Mouse (Mus musculus): ENCODE data around the gene Col2a1. TPM values are rescaled to one million over a fixed set of nuclear protein-coding genes. Genes with fewer than 3 reads are reported as not detected.

Col2a1 gene
- polyA plus RNA-seq, 1 experiment from 2014 or later: 431 TPM

DNA sequence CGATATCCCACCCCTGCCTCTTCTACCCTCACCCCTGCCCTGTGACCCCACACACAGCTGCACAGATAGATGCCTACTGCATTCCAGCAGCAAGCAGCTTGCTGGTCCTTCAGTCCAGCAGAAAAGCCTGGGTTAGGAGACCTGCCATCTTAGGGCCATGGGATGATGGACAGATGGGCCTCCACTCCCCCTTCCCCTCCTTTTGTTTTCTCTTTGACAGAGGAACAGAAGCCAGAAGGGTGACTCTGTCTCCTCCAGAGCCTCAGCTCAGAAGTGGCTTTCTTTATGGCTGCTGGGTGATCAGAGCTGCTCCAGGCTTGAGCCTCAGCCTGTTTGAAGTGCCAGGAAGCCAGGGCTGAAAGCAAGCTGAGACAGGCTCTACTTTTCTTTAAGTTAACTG is 15.0 kb downstream of the Col2a1 start:
- Histone ChIP-seq H3K27ac (peak overlapping the region; percentile 94), H3K9me3 (no peaks in the 10 kb centered on the region), H3K4me2 (no peak overlapping the region), H3K4me1 (replicated peaks) (peaks cover 53% of the 10 kb centered on the region), H3K4me3 (replicated peaks) (no peak overlapping the region), H3K9ac (replicated peaks) (0 out of 2 replicates have a peak overlapping the region, but pooled peaks have one; percentile 27), H3K27me3 (no peaks in the 10 kb centered on the region), H3K36me3 (peaks cover 82% of the 10 kb centered on the region)
- WGBS: 28% methylated on average over 1 of the region's 1 CpGs
- no peak for ATAC-seq (ENCODE audit: insufficient number of reproducible peaks, insufficient read depth, low FRiP score, low TSS enrichment, low read depth)

- no peaks in the 10 kb centered on the region for H3K4me1 ChIP-seq (replicated peaks)
- H3K4me3 ChIP-seq (replicated peaks): no peak overlapping the region
- H3K27me3 ChIP-seq: no peaks in the 10 kb centered on the region
- H3K9me3 ChIP-seq: 0 out of 2 replicates have a peak, but pooled peaks cover 7% of the 10 kb centered on the region
- no peak for ATAC-seq (ENCODE audit: insufficient number of reproducible peaks, insufficient read depth, low FRiP score, low TSS enrichment, low read depth)
- peaks cover 100% of the 10 kb centered on the region for H3K36me3 ChIP-seq
- WGBS: 86% methylated on average over 6 of the region's 6 CpGs
- no peak overlapping the region for H3K27ac ChIP-seq
- H3K9ac ChIP-seq (replicated peaks): no peak overlapping the region
- no peak overlapping the region for H3K4me2 ChIP-seq
Observed at GRCm38 (mm10) chr15:97981560-97981959, 22.9 kb downstream of the Col2a1 start.

DNA sequence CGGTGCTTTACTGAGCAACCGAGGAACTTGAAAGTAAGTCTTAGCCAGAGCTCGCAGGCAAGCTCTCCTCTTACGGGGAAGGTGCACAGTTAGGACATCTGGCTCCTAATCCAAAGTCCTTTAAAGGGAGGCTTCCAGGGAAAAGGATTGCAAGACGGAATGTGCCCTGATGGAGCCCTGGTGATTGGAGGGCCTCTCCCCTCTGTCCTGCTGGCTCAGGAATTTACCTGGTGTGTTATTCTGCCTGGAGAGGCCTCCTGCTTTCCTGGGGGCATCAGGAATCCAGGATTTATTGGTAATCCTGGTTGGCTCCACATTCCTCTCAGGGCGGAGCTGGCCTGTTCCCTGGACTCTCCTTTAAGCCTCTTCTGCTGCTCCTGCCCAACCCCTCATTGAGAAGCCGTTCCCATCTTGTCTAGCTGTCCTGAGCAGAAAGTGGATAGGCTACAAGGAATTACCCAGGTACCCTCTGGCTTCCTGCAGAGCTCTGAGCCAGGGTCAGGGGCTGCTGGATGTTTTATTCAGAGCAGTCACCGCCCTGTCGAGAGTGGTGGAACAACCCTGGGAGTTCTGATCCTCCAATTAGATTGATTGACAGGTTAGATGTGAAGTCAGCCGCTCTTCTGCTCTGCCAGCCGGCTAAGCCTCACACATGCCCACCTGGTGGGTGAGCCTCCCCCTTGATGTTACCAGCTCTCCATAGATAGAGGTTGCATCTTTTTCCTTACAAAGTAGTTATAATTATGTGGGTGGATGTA is 31.1 kb downstream of the Col2a1 start:
- WGBS: 31% methylated on average over 11 of the region's 11 CpGs
- no peak overlapping the region for H3K4me3 ChIP-seq (replicated peaks)
- ATAC-seq (ENCODE audit: insufficient number of reproducible peaks, insufficient read depth, low FRiP score, low TSS enrichment, low read depth): no peak
- peaks cover 12% of the 10 kb centered on the region for H3K4me1 ChIP-seq (replicated peaks)
- H3K36me3 ChIP-seq: peaks cover 35% of the 10 kb centered on the region
- H3K27me3 ChIP-seq: no peaks in the 10 kb centered on the region
- H3K9me3 ChIP-seq: no peaks in the 10 kb centered on the region
- H3K27ac ChIP-seq: no peak overlapping the region
- H3K9ac ChIP-seq (replicated peaks): no peak overlapping the region
- no peak overlapping the region for H3K4me2 ChIP-seq

DNA sequence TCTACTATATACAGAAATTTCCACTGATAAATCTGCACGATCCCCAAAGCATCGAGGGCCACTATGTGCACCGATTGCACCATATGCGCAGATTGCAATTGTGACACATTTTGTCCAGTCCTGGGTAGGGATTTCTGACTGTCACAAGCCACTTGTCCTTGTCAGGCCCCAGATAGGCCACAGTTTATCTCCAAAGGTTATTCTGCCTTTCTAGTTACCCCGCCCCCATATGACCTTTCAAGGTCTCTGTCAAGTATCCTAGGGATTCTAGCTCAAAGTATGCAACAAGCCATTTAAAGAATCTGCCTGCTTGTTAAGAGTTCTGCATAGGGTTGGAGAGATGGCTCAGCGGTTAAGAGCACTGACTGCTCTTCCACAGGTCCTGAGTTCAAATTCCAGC is 31.9 kb downstream of the Col2a1 start:
- H3K4me1 ChIP-seq (replicated peaks): peaks cover 12% of the 10 kb centered on the region
- no peak overlapping the region for H3K9ac ChIP-seq (replicated peaks)
- no peak overlapping the region for H3K4me2 ChIP-seq
- no peak overlapping the region for H3K27ac ChIP-seq
- WGBS: 93% methylated on average over 6 of the region's 6 CpGs
- ATAC-seq (ENCODE audit: insufficient number of reproducible peaks, insufficient read depth, low FRiP score, low TSS enrichment, low read depth): no peak
- H3K27me3 ChIP-seq: no peaks in the 10 kb centered on the region
- H3K4me3 ChIP-seq (replicated peaks): no peak overlapping the region
- no peaks in the 10 kb centered on the region for H3K9me3 ChIP-seq
- H3K36me3 ChIP-seq: peaks cover 26% of the 10 kb centered on the region

DNA sequence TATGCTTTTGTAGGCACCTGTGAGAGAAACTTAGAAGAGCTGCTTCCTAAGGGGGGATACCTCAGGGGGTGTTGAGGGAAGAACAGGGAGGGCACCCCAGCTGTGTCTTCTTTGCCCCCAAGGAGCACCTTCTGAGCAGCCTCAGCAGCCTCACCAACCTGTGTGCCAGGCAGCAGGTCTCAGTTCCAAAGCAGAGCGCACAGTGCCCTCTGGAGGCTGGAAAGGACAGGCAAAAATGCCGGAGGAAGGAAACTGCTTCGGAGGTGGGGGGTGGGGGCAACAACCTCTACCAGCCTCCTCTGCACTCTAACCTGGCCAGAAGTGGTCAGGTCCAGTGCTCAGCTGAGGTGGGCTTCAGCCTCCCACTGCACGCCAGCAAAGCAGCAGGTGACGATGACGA is 34.2 kb downstream of the Col2a1 start:
- WGBS: 37% methylated on average over 6 of the region's 6 CpGs
- H3K4me3 ChIP-seq (replicated peaks): no peak overlapping the region
- H3K9ac ChIP-seq (replicated peaks): no peak overlapping the region
- H3K4me1 ChIP-seq (replicated peaks): peaks cover 12% of the 10 kb centered on the region
- no peak overlapping the region for H3K4me2 ChIP-seq
- ATAC-seq (ENCODE audit: insufficient number of reproducible peaks, insufficient read depth, low FRiP score, low TSS enrichment, low read depth): no peak
- no peaks in the 10 kb centered on the region for H3K9me3 ChIP-seq
- H3K27ac ChIP-seq: no peak overlapping the region
- no peaks in the 10 kb centered on the region for H3K27me3 ChIP-seq
- H3K36me3 ChIP-seq: peaks cover 4% of the 10 kb centered on the region

GRCm38 (mm10) chr15:97965311-97966045 is 39.0 kb downstream of the Col2a1 start:
- no peak overlapping the region for H3K4me2 ChIP-seq
- H3K9me3 ChIP-seq: no peaks in the 10 kb centered on the region
- 69% methylated on average over 17 of the region's 17 CpGs for WGBS
- H3K27ac ChIP-seq: no peak overlapping the region
- H3K36me3 ChIP-seq: no peaks in the 10 kb centered on the region
- H3K4me1 ChIP-seq (replicated peaks): peaks cover 10% of the 10 kb centered on the region
- H3K9ac ChIP-seq (replicated peaks): no peak overlapping the region
- H3K4me3 ChIP-seq (replicated peaks): no peak overlapping the region
- no peaks in the 10 kb centered on the region for H3K27me3 ChIP-seq
- ATAC-seq (ENCODE audit: insufficient number of reproducible peaks, insufficient read depth, low FRiP score, low TSS enrichment, low read depth): no peak

- Histone ChIP-seq H3K27me3 (no peaks in the 10 kb centered on the region), H3K9ac (replicated peaks) (peak overlapping the region; percentile 70), H3K9me3 (no peaks in the 10 kb centered on the region), H3K27ac (peak overlapping the region; percentile 80; the same call in 1 of the 2 replicates), H3K36me3 (no peaks in the 10 kb centered on the region), H3K4me3 (replicated peaks) (peak overlapping the region; percentile 58), H3K4me1 (replicated peaks) (peaks cover 6% of the 10 kb centered on the region), H3K4me2 (peak overlapping the region; percentile 80)
- 23% methylated on average over 7 of the region's 7 CpGs for WGBS
- peak; percentile 54 for ATAC-seq (ENCODE audit: insufficient number of reproducible peaks, insufficient read depth, low FRiP score, low TSS enrichment, low read depth)
Observed at GRCm38 (mm10) chr15:97964836-97965187, 39.7 kb downstream of the Col2a1 start.

DNA sequence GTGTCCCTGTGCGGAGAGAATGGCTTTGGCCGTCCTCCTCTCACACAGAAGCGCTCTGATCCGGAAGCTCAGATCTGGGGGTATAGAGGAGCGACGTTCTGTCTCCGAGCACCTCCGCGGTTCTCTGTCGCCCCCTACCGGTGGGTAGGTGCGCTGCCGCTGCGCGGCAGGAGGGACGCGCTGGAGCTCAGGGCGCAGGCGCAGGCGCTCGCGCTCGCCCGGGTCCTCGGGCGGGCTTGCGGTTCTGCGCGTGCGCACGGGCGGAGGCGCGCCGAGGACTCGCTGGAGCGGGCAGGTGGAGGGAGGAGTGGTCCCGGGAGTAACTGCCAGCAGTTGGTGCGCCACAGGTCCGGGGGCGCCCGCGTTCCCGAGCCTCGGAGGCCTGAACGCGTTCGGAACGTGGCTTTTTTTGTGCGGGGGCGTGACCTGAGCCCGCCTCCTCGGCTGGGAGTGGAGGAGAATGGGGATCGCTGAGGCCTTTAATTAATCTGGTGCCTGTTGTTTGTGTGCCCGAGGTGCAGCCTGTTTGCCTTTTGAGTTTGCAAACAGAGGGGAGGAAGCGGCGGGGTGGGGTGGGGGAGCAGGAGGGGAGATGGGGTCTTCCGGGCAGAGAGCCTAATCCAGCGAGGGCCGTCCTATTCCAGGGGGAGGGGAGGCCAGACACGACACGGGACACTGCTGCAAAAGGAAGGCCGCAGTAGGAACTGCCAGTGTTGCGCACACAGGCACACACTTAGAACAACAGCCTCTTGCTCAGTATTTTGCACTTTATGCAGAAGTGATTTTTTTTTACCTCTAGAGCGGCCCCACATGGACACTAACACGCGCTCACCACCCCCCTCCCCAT is 40.3 kb downstream of the Col2a1 start, which contains the start of gene Tmem106c:
TSS of gene Tmem106c (plus strand) at position 212 of the 847 bp plus-strand sequence.
- under 1% methylated on average over 67 of the region's 67 CpGs for WGBS

GRCm38 (mm10) chr15:97963329-97963988 is 41.0 kb downstream of the Col2a1 start:
- H3K4me1 ChIP-seq (replicated peaks): peaks cover 6% of the 10 kb centered on the region
- no peaks in the 10 kb centered on the region for H3K9me3 ChIP-seq
- no peaks in the 10 kb centered on the region for H3K36me3 ChIP-seq
- ATAC-seq (ENCODE audit: insufficient number of reproducible peaks, insufficient read depth, low FRiP score, low TSS enrichment, low read depth): no peak
- no peaks in the 10 kb centered on the region for H3K27me3 ChIP-seq
- peak overlapping the region; percentile 50; the same call in 1 of the 2 replicates for H3K27ac ChIP-seq
- peak overlapping the region; percentile 58 for H3K4me3 ChIP-seq (replicated peaks)
- H3K4me2 ChIP-seq: peak overlapping the region; percentile 80
- peak overlapping the region; percentile 65 for H3K9ac ChIP-seq (replicated peaks)
- WGBS: 13% methylated on average over 13 of the region's 13 CpGs

More for the DNA sequence above, 40.3 kb downstream of the Col2a1 start, which contains the start of gene Tmem106c:
- Histone ChIP-seq H3K9ac (replicated peaks) (peak within 1 kb of the TSS; percentile 70), H3K27ac (peak within 1 kb of the TSS; percentile 80), H3K4me1 (replicated peaks) (peaks cover 6% of the 10 kb centered on the region), H3K9me3 (no peaks in the 10 kb centered on the region), H3K27me3 (no peaks in the 10 kb centered on the region), H3K4me3 (replicated peaks) (peak within 1 kb of the TSS; percentile 58), H3K4me2 (peak within 1 kb of the TSS; percentile 80), H3K36me3 (no peaks in the 10 kb centered on the region)
- ATAC-seq (ENCODE audit: insufficient number of reproducible peaks, insufficient read depth, low FRiP score, low TSS enrichment, low read depth): peak; percentile 91

GRCm38 (mm10) chr15:97956416-97956815 is 48.1 kb downstream of the Col2a1 start:
- H3K9ac ChIP-seq (replicated peaks): no peak overlapping the region

More at GRCm38 (mm10) chr15:97956416-97956815, 48.1 kb downstream of the Col2a1 start:
- Histone ChIP-seq H3K4me3 (replicated peaks) (no peak overlapping the region), H3K27me3 (peaks cover 7% of the 10 kb centered on the region; the same call in 1 of the 2 replicates), H3K4me2 (no peak overlapping the region), H3K27ac (0 out of 2 replicates have a peak overlapping the region, but pooled peaks have one; percentile 17), H3K9me3 (no peaks in the 10 kb centered on the region), H3K36me3 (no peaks in the 10 kb centered on the region), H3K4me1 (replicated peaks) (peaks cover 21% of the 10 kb centered on the region)
- WGBS: 57% methylated on average over 11 of the region's 11 CpGs
- ATAC-seq (ENCODE audit: insufficient number of reproducible peaks, insufficient read depth, low FRiP score, low TSS enrichment, low read depth): no peak
